Mouse (Mus musculus): ENCODE results near the gene Ltc4s.

Ltc4s gene

GRCm38 (mm10) chr11:50248473-50249171 is 10.2 kb upstream of the Ltc4s start:
- in situ Hi-C loops (cut with MboI, MseI) = loop anchor here (10.0 kb wide), 1 partner anchor 526 kb away; no protein-coding TSS in a partner anchor

- in situ Hi-C loops (cut with MboI, MseI) = loop anchor here (10.0 kb wide), 1 partner anchor 530 kb away; no protein-coding TSS in a partner anchor
These were observed 6.9 kb upstream of the Ltc4s start for GRCm38 (mm10) chr11:50245269-50245668.

GRCm38 (mm10) chr11:50243926-50244325 is 5.5 kb upstream of the Ltc4s start:
- in situ Hi-C loops (cut with MboI, MseI) = loop anchor here (10.0 kb wide), 1 partner anchor 531 kb away; no protein-coding TSS in a partner anchor

GRCm38 (mm10) chr11:50240235-50240911 is 2.0 kb upstream of the Ltc4s start:
- in situ Hi-C loops (cut with MboI, MseI) = loop anchor here (10.0 kb wide), 1 partner anchor 534 kb away; no protein-coding TSS in a partner anchor

- in situ Hi-C loops (cut with MboI, MseI) = no loop called here
These were observed 690 bp upstream of the Ltc4s start for GRCm38 (mm10) chr11:50238821-50239791.

GRCm38 (mm10) chr11:50236937-50237835 is 1.2 kb downstream of the Ltc4s start:
- in situ Hi-C loops (cut with MboI, MseI) = no loop called here

- in situ Hi-C loops (cut with MboI, MseI) = no loop called here
These were observed 1.9 kb downstream of the Ltc4s start for GRCm38 (mm10) chr11:50236540-50236936.

GRCm38 (mm10) chr11:50234606-50235005 is 3.8 kb downstream of the Ltc4s start:
- in situ Hi-C loops (cut with MboI, MseI) = no loop called here

GRCm38 (mm10) chr11:50233993-50234392 is 4.4 kb downstream of the Ltc4s start:
- in situ Hi-C loops (cut with MboI, MseI) = no loop called here

- in situ Hi-C loops (cut with MboI, MseI) = no loop called here
These were observed 5.4 kb downstream of the Ltc4s start for GRCm38 (mm10) chr11:50233022-50233421.

GRCm38 (mm10) chr11:50231411-50231810 is 7.0 kb downstream of the Ltc4s start:
- in situ Hi-C loops (cut with MboI, MseI) = no loop called here

GRCm38 (mm10) chr11:50230481-50231304 is 7.7 kb downstream of the Ltc4s start:
- in situ Hi-C loops (cut with MboI, MseI) = no loop called here

- in situ Hi-C loops (cut with MboI, MseI) = loop anchor here (5.0 to 10.0 kb wide), 2 partner anchors 67 to 1375 kb away; partner anchors contain the start of gene Hnrnpab
These were observed 9.0 kb downstream of the Ltc4s start for GRCm38 (mm10) chr11:50229252-50229910.

- in situ Hi-C loops (cut with MboI, MseI) = loop anchor here (5.0 to 10.0 kb wide), 2 partner anchors 66 to 1376 kb away; partner anchors contain the start of gene Hnrnpab
These were observed 9.6 kb downstream of the Ltc4s start for GRCm38 (mm10) chr11:50228772-50229171.

GRCm38 (mm10) chr11:50227736-50228135 is 10.7 kb downstream of the Ltc4s start:
- in situ Hi-C loops (cut with MboI, MseI) = loop anchor here (5.0 to 10.0 kb wide), 2 partner anchors 65 to 1377 kb away; partner anchors contain the start of gene Hnrnpab

GRCm38 (mm10) chr11:50227226-50227625 is 11.2 kb downstream of the Ltc4s start:
- in situ Hi-C loops (cut with MboI, MseI) = loop anchor here (5.0 to 10.0 kb wide), 2 partner anchors 65 to 1378 kb away; partner anchors contain the start of gene Hnrnpab

- in situ Hi-C loops (cut with MboI, MseI) = loop anchor here (5.0 to 10.0 kb wide), 2 partner anchors 64 to 1378 kb away; partner anchors contain the start of gene Hnrnpab
These were observed 12.0 kb downstream of the Ltc4s start for GRCm38 (mm10) chr11:50226406-50226805.

GRCm38 (mm10) chr11:50225611-50226378 is 12.6 kb downstream of the Ltc4s start:
- in situ Hi-C loops (cut with MboI, MseI) = loop anchor here (5.0 to 10.0 kb wide), 2 partner anchors 63 to 1379 kb away; partner anchors contain the start of gene Hnrnpab
